Mouse (Mus musculus) bone marrow, adult 2 months (tissue): Measurements from ENCODE around the gene Epb41l2. TPM values are rescaled to one million over a fixed set of nuclear protein-coding genes. Genes with fewer than 3 reads are reported as not detected.

Experiments
- H3K27ac ChIP-seq: fragments of 200-500 bp; 2 replicates; pipeline ENCODE4 v1.5.1; 2012; ENCODE audit warnings: low read depth, mild to moderate bottlenecking, control low read depth, inconsistent platforms, low read length; ENCODE audit not compliant: control insufficient read depth, poor library complexity, insufficient read depth
- H3K4me1 ChIP-seq: fragments of 200-500 bp; 2 replicates; pipeline ENCODE4 v1.6.1; 2011; ENCODE audit warnings: low read length; ENCODE audit not compliant: control insufficient read depth, insufficient read depth
- H3K4me3 ChIP-seq: fragments of 200-500 bp; replicated peaks from 2 replicates; pipeline ENCODE3; 2011; ENCODE audit warnings: mild to moderate bottlenecking, low read depth, low read length, control low read depth; ENCODE audit not compliant: control insufficient read depth
- CTCF ChIP-seq: fragments of 200-500 bp; IDR thresholded peaks from 2 replicates; pipeline ENCODE4 v1.5.1; 2011; ENCODE audit warnings: low read length, control low read depth; ENCODE audit not compliant: control insufficient read depth, insufficient read depth
- POLR2A ChIP-seq: fragments of 200-500 bp; IDR thresholded peaks from 2 replicates; pipeline ENCODE4 v1.6.1; 2011; ENCODE audit warnings: low read depth, mild to moderate bottlenecking, control low read depth, low read length, borderline replicate concordance; ENCODE audit not compliant: control insufficient read depth
- WGBS: fragments of 180-500 bp; shearing (Covaris S2); methylation state at CpG from one replicate; pipeline ENCODE4 v1.1.7; 2018; 5-methylcytosine and 5-hydroxymethylcytosine counted together
- polyA plus RNA-seq: library from polyadenylated mRNA; stranded (reverse); fragments of >200 nt; gene quantifications from 2 replicates; pipeline ENCODE4 v1.2.4, GENCODE M21; 2011; ENCODE audit warnings: low replicate concordance; ENCODE audit not compliant: missing spikeins, insufficient read depth, insufficient read length

The Epb41l2 gene
- polyA plus RNA-seq, 1 experiment, result 34.9 TPM

- no peak overlapping the region for H3K27ac ChIP-seq
- no peak overlapping the region for H3K4me3 ChIP-seq
- TF ChIP-seq POLR2A (no peak), CTCF (no peak)
- H3K4me1 ChIP-seq, result peaks cover 4% of the 10 kb centered on the region
- 21% methylated on average over 8 of the region's 8 CpGs for WGBS
Observed at GRCm38 (mm10) chr10:25400076-25400475, 40.5 kb downstream of the Epb41l2 start.

GRCm38 (mm10) chr10:25400646-25401045 lies 41.0 kb downstream of the Epb41l2 start:
- TF ChIP-seq POLR2A (no peak), CTCF (no peak)
- H3K4me3 ChIP-seq, result no peak overlapping the region
- WGBS, result 79% methylated on average over 9 of the region's 9 CpGs
- peaks cover 4% of the 10 kb centered on the region for H3K4me1 ChIP-seq
- H3K27ac ChIP-seq, result no peak overlapping the region

- Histone ChIP-seq H3K4me3 (no peak overlapping the region), H3K4me1 (peaks cover 4% of the 10 kb centered on the region), H3K27ac (no peak overlapping the region)
- 61% methylated on average over 2 of the region's 2 CpGs for WGBS
- TF ChIP-seq CTCF, result no peak
- no peak for TF ChIP-seq POLR2A
Observed at GRCm38 (mm10) chr10:25401356-25401755, 41.8 kb downstream of the Epb41l2 start.

- TF ChIP-seq POLR2A, result no peak
- no peak for TF ChIP-seq CTCF
- WGBS, result 56% methylated on average over 1 of the region's 1 CpGs
- Histone ChIP-seq H3K27ac (no peak overlapping the region), H3K4me3 (no peak overlapping the region), H3K4me1 (peaks cover 4% of the 10 kb centered on the region)
Observed at GRCm38 (mm10) chr10:25402886-25403285, 43.3 kb downstream of the Epb41l2 start.

GRCm38 (mm10) chr10:25403813-25404701 lies 44.5 kb downstream of the Epb41l2 start:
- WGBS, result 20% methylated on average over 15 of the region's 15 CpGs
- peak overlapping the region; percentile 51 for H3K27ac ChIP-seq

GRCm38 (mm10) chr10:25404702-25405098 lies 45.1 kb downstream of the Epb41l2 start:
- Histone ChIP-seq H3K27ac (no peak overlapping the region), H3K4me1 (peaks cover 4% of the 10 kb centered on the region), H3K4me3 (no peak overlapping the region)
- TF ChIP-seq CTCF, result no peak
- no peak for TF ChIP-seq POLR2A
- 56% methylated on average over 6 of the region's 6 CpGs for WGBS

More at GRCm38 (mm10) chr10:25403813-25404701, 44.5 kb downstream of the Epb41l2 start:
- Histone ChIP-seq H3K4me3 (peak overlapping the region; percentile 27), H3K4me1 (peaks cover 4% of the 10 kb centered on the region)
- TF ChIP-seq POLR2A, result no peak
- no peak for TF ChIP-seq CTCF

GRCm38 (mm10) chr10:25405551-25405950 lies 46.0 kb downstream of the Epb41l2 start:
- no peak overlapping the region for H3K4me3 ChIP-seq
- 88% methylated on average over 8 of the region's 8 CpGs for WGBS
- TF ChIP-seq POLR2A, result no peak
- TF ChIP-seq CTCF, result no peak
- H3K27ac ChIP-seq, result no peak overlapping the region
- H3K4me1 ChIP-seq, result peaks cover 4% of the 10 kb centered on the region

- TF ChIP-seq CTCF (no peak), POLR2A (no peak)
- Histone ChIP-seq H3K27ac (no peak overlapping the region), H3K4me1 (peaks cover 4% of the 10 kb centered on the region), H3K4me3 (no peak overlapping the region)
- WGBS, result 80% methylated on average over 5 of the region's 5 CpGs
Observed at GRCm38 (mm10) chr10:25406695-25407094, 47.1 kb downstream of the Epb41l2 start.
